Mouse (Mus musculus): Measurements from ENCODE around the gene Zscan5b. TPM values are rescaled to one million over a fixed set of nuclear protein-coding genes. Genes with fewer than 3 reads are reported as not detected.

Gene Zscan5b
- total RNA-seq, 2 experiments from 2014 or later, result not detected

Other genes with a start within 250 kb of the Zscan5b start
- gene Vmn1r65, start 211.3 kb upstream of the Zscan5b start, total RNA-seq (2021), result not detected
- gene Nlrp4c, start 177.1 kb upstream of the Zscan5b start, total RNA-seq (2021), result not detected
- 10 to 100 TPM; 31.3 to 32.3 TPM for gene Zfp787, start 66.3 kb upstream of the Zscan5b start, total RNA-seq (2021)
- 10 to 100 TPM; 12.3 to 13.6 TPM for gene Zfp444, start 50.1 kb upstream of the Zscan5b start, total RNA-seq (2021)
- gene Galp, start 25.2 kb upstream of the Zscan5b start, total RNA-seq (2021), result not detected
- not detected for gene Epp13, start 30.4 kb downstream of the Zscan5b start, total RNA-seq (2021)
- 1 to 10 TPM; 2.7 to 3.7 TPM for gene Zfp667, start 64.3 kb downstream of the Zscan5b start, total RNA-seq (2021)
- gene Zfp583, start 109.0 kb downstream of the Zscan5b start, total RNA-seq (2021), result 1 to 10 TPM; 2.9 to 3.0 TPM
- gene Gm3854, start 121.5 kb downstream of the Zscan5b start, total RNA-seq (2021), result under 1 TPM; 0.22 to 0.36 TPM
- gene Zfp78, start 141.0 kb downstream of the Zscan5b start, total RNA-seq (2021), result 1 to 10 TPM; 2.2 to 2.5 TPM
- gene Zfp28, start 161.0 kb downstream of the Zscan5b start, total RNA-seq (2021), result 1 to 10 TPM; 2.8 to 3.7 TPM
- not detected for gene Smim17, start 176.4 kb downstream of the Zscan5b start, total RNA-seq (2021)
- not detected for gene Gm20715, start 188.0 kb downstream of the Zscan5b start, total RNA-seq (2021)
- not detected for gene Olfr1344, start 216.4 kb downstream of the Zscan5b start, total RNA-seq (2021)
- gene Olfr1336, start 233.9 kb downstream of the Zscan5b start, total RNA-seq (2021), result not detected
- gene Olfr1346, start 244.8 kb downstream of the Zscan5b start, total RNA-seq (2021), result not detected

Measured in heart, adult 18-20 months (tissue).